Mouse (Mus musculus): Measurements from ENCODE around the gene Def8. TPM values are rescaled to one million over a fixed set of nuclear protein-coding genes. Genes with fewer than 3 reads are reported as not detected.

Def8 gene
- 35.6 and 35.7 TPM in 2 replicates for total RNA-seq (2023)

GRCm38 (mm10) chr8:123423441-123423840, at the start of gene Def8:
Def8 (plus strand) TSS chr8:123423527.

GRCm38 (mm10) chr8:123406786-123407185, 16.5 kb upstream of the Def8 start, which contains the start of gene Mc1r:
Mc1r (plus strand) TSS chr8:123407107.

GRCm38 (mm10) chr8:123411246-123411645, 12.1 kb upstream of the Def8 start, which contains the start of gene Tubb3:
Tubb3 (plus strand) TSS chr8:123411424.

GRCm38 (mm10) chr8:123477737-123478258, 54.5 kb downstream of the Def8 start, which contains the start of gene Afg3l1:
Afg3l1 (plus strand) TSS chr8:123477903.

Other genes starting within 250 kb of the Def8 start
- not detected in 2 replicates for gene Dpep1, start 237.3 kb upstream of the Def8 start, total RNA-seq (2023)
- 64.2 and 98.8 TPM in 2 replicates for gene Chmp1a, start 210.8 kb upstream of the Def8 start, total RNA-seq (2023)
- not detected in 2 replicates for gene Spata33, start 210.7 kb upstream of the Def8 start, total RNA-seq (2023)
- gene Cdk10, start 198.7 kb upstream of the Def8 start, total RNA-seq (2023), result 17.9 and 19.0 TPM in 2 replicates
- gene Spata2l, start 187.3 kb upstream of the Def8 start, total RNA-seq (2023), result 6.8 and 7.3 TPM in 2 replicates
- 29.9 and 40.8 TPM in 2 replicates for gene Zfp276, start 169.3 kb upstream of the Def8 start, total RNA-seq (2023)
- 49.8 and 50.6 TPM in 2 replicates for gene Vps9d1, start 169.2 kb upstream of the Def8 start, total RNA-seq (2023)
- gene Fanca, start 105.0 kb upstream of the Def8 start, total RNA-seq (2023), result 32.1 and 42.0 TPM in 2 replicates
- 0.22 and 0.29 TPM in 2 replicates for gene Spire2, start 90.8 kb upstream of the Def8 start, total RNA-seq (2023)
- 122 and 140 TPM in 2 replicates for gene Tcf25, start 49.8 kb upstream of the Def8 start, total RNA-seq (2023)
- not detected in 2 replicates for gene Mc1r, start 16.4 kb upstream of the Def8 start, total RNA-seq (2023)
- gene Tubb3, start 12.1 kb upstream of the Def8 start, total RNA-seq (2023), result 0.92 TPM in 1 of 2 replicates, not detected in the other
- 40.1 and 56.2 TPM in 2 replicates for gene Afg3l1, start 54.4 kb downstream of the Def8 start, total RNA-seq (2023)
- gene Dbndd1, start 91.9 kb downstream of the Def8 start, total RNA-seq (2023), result not detected in 2 replicates
- 1.2 and 1.3 TPM in 2 replicates for gene Gas8, start 95.3 kb downstream of the Def8 start, total RNA-seq (2023)
- 43.5 and 45.4 TPM in 2 replicates for gene Rhou, start 230.4 kb downstream of the Def8 start, total RNA-seq (2023)

Data from neutrophil, adult 65 days (primary cell).